Mouse (Mus musculus) MEL (cell line): Measurements from ENCODE around the gene Mylpf.

Experiments
- CTCF ChIP-seq, 3 experiments: IDR thresholded peaks in 2 of 3; conservative IDR thresholded peaks in 1 of 3; 2 replicates each; pipeline ENCODE4 v1.5.1; 2011 to 2012; ENCODE audit warnings: low read length in 3 of 3, low read depth in 2 of 3, mild to moderate bottlenecking in 2 of 3, improper control_type of control experiment in 1 of 3, inconsistent platforms in 1 of 3, mixed read lengths in 1 of 3, moderate library complexity in 1 of 3; ENCODE audit not compliant: control insufficient read depth in 1 of 3, insufficient read depth in 1 of 3, poor library complexity in 1 of 3, severe bottlenecking in 1 of 3
- EP300 ChIP-seq, 2 experiments: IDR thresholded peaks; 2 replicates each; pipeline ENCODE4 v1.6.1; 2011; ENCODE audit warnings: improper control_type of control experiment in 2 of 2, low read length in 2 of 2, low read depth in 1 of 2, mild to moderate bottlenecking in 1 of 2
- MAFK ChIP-seq: IDR thresholded peaks from 2 replicates; pipeline ENCODE4 v1.6.1; 2011; ENCODE audit warnings: low read depth, mild to moderate bottlenecking, low read length, improper control_type of control experiment, borderline replicate concordance
- ZC3H11A ChIP-seq: IDR thresholded peaks from 2 replicates; pipeline ENCODE4 v1.6.1; 2012; ENCODE audit warnings: low read depth, mild to moderate bottlenecking, inconsistent platforms, low read length, improper control_type of control experiment
- ZNF384 ChIP-seq: IDR thresholded peaks from 2 replicates; pipeline ENCODE4 v1.6.1; 2012; ENCODE audit warnings: low read depth, mild to moderate bottlenecking, inconsistent platforms, low read length, improper control_type of control experiment

GRCm38 (mm10) chr7:127223515-127224478 lies 15.1 kb downstream of the Mylpf start:
- no peak for TF ChIP-seq ZC3H11A
- no peak for TF ChIP-seq ZNF384
- no peak for TF ChIP-seq EP300 (IDR thresholded peaks at IDR 0.05; ENCODE audit: low read depth in 1 of 2, low read length in 2 of 2)
- TF ChIP-seq CTCF (IDR thresholded peaks at IDR 0.05 in 2 of 3, conservative IDR thresholded peaks at IDR 0.05 in 1 of 3; ENCODE audit: control insufficient read depth in 1 of 3, insufficient read depth in 1 of 3, low read depth in 2 of 3, low read length in 3 of 3, poor library complexity in 1 of 3, severe bottlenecking in 1 of 3) = no peak
- TF ChIP-seq MAFK = no peak
